Mouse (Mus musculus) liver, embryonic 11.5 days (tissue): ENCODE data around the gene Ccn2. TPM values are rescaled to one million over a fixed set of nuclear protein-coding genes. Genes with fewer than 3 reads are reported as not detected.

ENCODE experiments used
- ATAC-seq: fragments of 200-750 bp; cut with Nextera tagmentation; replicated peaks from 2 replicates; pipeline ENCODE4 v1.8.0; 2017; ENCODE audit warnings: moderate number of reproducible peaks, mild to moderate bottlenecking, moderate TSS enrichment, moderate library complexity; ENCODE audit not compliant: low FRiP score
- DNase-seq: peaks from one replicate; pipeline ENCODE4 v3.0.0-alpha.2; 2017; ENCODE audit warnings: low spot score
- H3K27ac ChIP-seq: fragments of 300-500 bp; sonication (generic); 2 replicates; pipeline ENCODE4 v1.5.1; 2014; ENCODE audit warnings: mild to moderate bottlenecking, low read depth, low read length, control low read depth
- H3K27me3 ChIP-seq: fragments of 300-500 bp; sonication (generic); replicated peaks from 2 replicates; pipeline ENCODE4 v1.6.1; 2014; ENCODE audit warnings: low read length, mixed read lengths; ENCODE audit not compliant: control insufficient read depth, insufficient read depth
- H3K36me3 ChIP-seq: fragments of 300-500 bp; sonication (generic); 2 replicates; pipeline ENCODE4 v1.6.1; 2014; ENCODE audit warnings: mild to moderate bottlenecking, low read length, moderate library complexity, mixed read lengths; ENCODE audit not compliant: control insufficient read depth, insufficient read depth
- H3K4me1 ChIP-seq: fragments of 300-500 bp; sonication (generic); replicated peaks from 2 replicates; pipeline ENCODE4 v1.6.1; 2014; ENCODE audit warnings: low read length, mixed read lengths; ENCODE audit not compliant: control insufficient read depth, insufficient read depth
- H3K4me2 ChIP-seq: fragments of 300-500 bp; sonication (generic); 2 replicates; pipeline ENCODE4 v1.6.1; 2014; ENCODE audit warnings: mild to moderate bottlenecking, control low read depth, moderate library complexity
- H3K4me3 ChIP-seq: fragments of 300-500 bp; sonication (generic); 2 replicates; pipeline ENCODE4 v1.5.1; 2014; ENCODE audit warnings: low read depth, low read length, control low read depth
- H3K9ac ChIP-seq: fragments of 300-500 bp; sonication (generic); 2 replicates; pipeline ENCODE4 v1.6.1; 2014; ENCODE audit warnings: low read depth, low read length, control low read depth
- H3K9me3 ChIP-seq: fragments of 300-500 bp; sonication (generic); 2 replicates; pipeline ENCODE4 v1.6.1; 2016; ENCODE audit warnings: low read length, inconsistent platforms, mixed read lengths; ENCODE audit not compliant: control insufficient read depth
- WGBS: fragments of 180-500 bp; shearing (Covaris S2); extraction: QIAGEN DNeasy Blood & Tissue Kit; methylation state at CpG from one replicate; pipeline ENCODE4 v1.1.7; 2014; 5-methylcytosine and 5-hydroxymethylcytosine counted together
- polyA plus RNA-seq: library from polyadenylated mRNA; unstranded; fragments of >200 nt; fragmentation: Nextera tagmentation; extraction: Ambion mirVana; gene quantifications from 2 replicates; pipeline ENCODE4 v1.2.1, GENCODE M21; 2014

Gene Ccn2
- 1.5 and 2.6 TPM in 2 replicates for polyA plus RNA-seq

DNA sequence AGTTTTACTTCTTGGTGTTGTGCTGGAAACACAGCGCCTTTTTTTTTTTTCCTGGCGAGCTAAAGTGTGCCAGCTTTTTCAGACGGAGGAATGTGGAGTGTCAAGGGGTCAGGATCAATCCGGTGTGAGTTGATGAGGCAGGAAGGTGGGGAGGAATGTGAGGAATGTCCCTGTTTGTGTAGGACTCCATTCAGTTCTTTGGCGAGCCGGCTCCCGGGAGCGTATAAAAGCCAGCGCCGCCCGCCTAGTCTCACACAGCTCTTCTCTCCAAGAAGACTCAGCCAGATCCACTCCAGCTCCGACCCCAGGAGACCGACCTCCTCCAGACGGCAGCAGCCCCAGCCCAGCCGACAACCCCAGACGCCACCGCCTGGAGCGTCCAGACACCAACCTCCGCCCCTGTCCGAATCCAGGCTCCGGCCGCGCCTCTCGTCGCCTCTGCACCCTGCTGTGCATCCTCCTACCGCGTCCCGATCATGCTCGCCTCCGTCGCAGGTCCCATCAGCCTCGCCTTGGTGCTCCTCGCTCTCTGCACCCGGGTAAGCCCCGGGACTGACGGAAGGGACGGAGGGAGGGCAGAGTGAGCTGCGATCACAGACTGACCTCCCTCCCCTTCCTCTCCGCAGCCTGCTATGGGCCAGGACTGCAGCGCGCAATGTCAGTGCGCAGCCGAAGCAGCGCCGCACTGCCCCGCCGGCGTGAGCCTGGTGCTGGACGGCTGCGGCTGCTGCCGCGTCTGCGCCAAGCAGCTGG is at the start of gene Ccn2:
Gene Ccn2, plus strand, starts transcription at position 193 of the 753 bp plus-strand sequence.
- Histone ChIP-seq H3K4me1 (peaks cover 3% of the 10 kb centered on the region; the same call in 1 of the 2 replicates), H3K36me3 (no peaks in the 10 kb centered on the region; the same call in 1 of the 2 replicates), H3K4me2 (peak within 1 kb of the TSS; percentile 72), H3K27ac (peak within 1 kb of the TSS; percentile 64), H3K9me3 (no peaks in the 10 kb centered on the region), H3K4me3 (peak within 1 kb of the TSS; percentile 44), H3K27me3 (peaks cover 24% of the 10 kb centered on the region), H3K9ac (peak within 1 kb of the TSS; percentile 55)
- ATAC-seq = peak; percentile 62
- WGBS = under 1% methylated on average over 53 of the region's 53 CpGs
- peak; percentile 73 for DNase-seq

DNA sequence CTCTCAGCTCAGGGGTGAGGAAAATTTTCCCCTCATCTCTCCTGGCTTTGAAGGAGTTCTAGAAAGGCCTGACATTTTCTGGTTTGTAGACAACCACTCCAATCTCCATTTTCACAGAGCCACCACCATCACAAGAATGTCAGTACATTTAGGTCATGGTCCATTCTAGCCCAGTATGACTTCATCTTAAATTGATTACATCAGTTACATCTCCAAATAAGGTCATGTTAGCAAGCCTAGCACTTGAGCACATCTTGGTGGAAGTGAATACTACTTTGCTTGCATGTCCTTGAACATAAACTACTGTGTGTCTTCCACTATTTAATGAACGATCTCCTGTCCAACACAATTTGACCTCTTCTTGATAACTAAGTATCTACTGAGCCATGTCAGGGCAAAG is 42.4 kb upstream of the Ccn2 start:
- H3K27me3 ChIP-seq = no peaks in the 10 kb centered on the region
- no peaks in the 10 kb centered on the region for H3K9me3 ChIP-seq
- WGBS = 79% methylated on average over 1 of the region's 1 CpGs
- no peaks in the 10 kb centered on the region for H3K36me3 ChIP-seq
- no peak overlapping the region for H3K4me3 ChIP-seq
- H3K4me2 ChIP-seq = no peak overlapping the region
- no peak overlapping the region for H3K9ac ChIP-seq
- DNase-seq = no peak
- H3K27ac ChIP-seq = no peak overlapping the region
- no peaks in the 10 kb centered on the region for H3K4me1 ChIP-seq
- no peak for ATAC-seq

- Histone ChIP-seq H3K4me2 (no peak overlapping the region), H3K4me1 (no peaks in the 10 kb centered on the region), H3K27me3 (no peaks in the 10 kb centered on the region), H3K27ac (no peak overlapping the region), H3K4me3 (no peak overlapping the region), H3K9ac (no peak overlapping the region), H3K9me3 (no peaks in the 10 kb centered on the region), H3K36me3 (no peaks in the 10 kb centered on the region)
- DNase-seq = no peak
- no peak for ATAC-seq
- WGBS = 47% methylated on average over 2 of the region's 2 CpGs
Observed at GRCm38 (mm10) chr10:24554091-24554490, 41.2 kb upstream of the Ccn2 start.

- Histone ChIP-seq H3K36me3 (no peaks in the 10 kb centered on the region), H3K27ac (no peak overlapping the region), H3K27me3 (no peaks in the 10 kb centered on the region), H3K9me3 (no peaks in the 10 kb centered on the region), H3K4me1 (no peaks in the 10 kb centered on the region), H3K9ac (no peak overlapping the region), H3K4me2 (no peak overlapping the region), H3K4me3 (no peak overlapping the region)
- ATAC-seq (no peak), DNase-seq (no peak)
- 87% methylated on average over 2 of the region's 2 CpGs for WGBS
Observed at GRCm38 (mm10) chr10:24558366-24558765, 36.9 kb upstream of the Ccn2 start.

DNA sequence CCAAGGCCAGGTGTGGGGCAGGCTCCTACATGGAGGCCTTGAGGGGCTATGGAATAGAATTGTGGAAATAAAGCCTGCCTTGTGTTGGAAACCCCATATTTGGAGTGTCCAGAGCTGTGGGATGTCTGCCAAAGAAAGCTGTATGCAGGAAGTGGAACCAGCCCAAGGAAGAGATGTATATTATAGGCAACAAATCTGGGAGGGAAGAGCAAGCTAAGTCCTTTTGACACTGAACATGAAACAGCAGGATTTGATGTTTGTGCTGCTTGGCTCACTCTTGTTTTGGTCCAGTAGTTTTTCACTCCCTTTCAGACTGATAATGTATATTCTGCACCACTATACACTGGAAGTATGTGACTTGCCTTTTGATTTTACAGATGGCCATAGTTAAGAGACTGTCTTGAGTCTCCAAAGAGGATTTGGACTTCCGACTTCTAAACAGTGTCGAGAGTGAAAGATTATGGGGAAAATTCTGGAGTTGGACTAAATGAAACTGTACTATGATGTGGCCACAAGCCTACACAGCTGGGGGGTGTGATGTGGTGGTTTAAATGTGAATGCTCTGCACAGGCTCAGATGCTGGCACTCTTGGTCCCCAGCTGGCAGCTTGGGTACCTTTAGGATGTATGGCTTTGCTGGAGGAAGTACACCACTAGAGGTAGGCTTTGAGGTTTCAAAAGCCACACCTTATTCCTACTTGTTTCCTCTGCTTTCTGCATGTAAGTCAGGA is 25.4 kb upstream of the Ccn2 start:
- ATAC-seq = no peak
- DNase-seq = no peak
- H3K36me3 ChIP-seq = no peaks in the 10 kb centered on the region
- H3K27ac ChIP-seq = no peak overlapping the region
- no peaks in the 10 kb centered on the region for H3K4me1 ChIP-seq
- no peak overlapping the region for H3K4me3 ChIP-seq
- H3K4me2 ChIP-seq = no peak overlapping the region
- WGBS = 86% methylated on average over 2 of the region's 2 CpGs
- no peak overlapping the region for H3K9ac ChIP-seq
- no peaks in the 10 kb centered on the region for H3K9me3 ChIP-seq
- H3K27me3 ChIP-seq = no peaks in the 10 kb centered on the region

DNA sequence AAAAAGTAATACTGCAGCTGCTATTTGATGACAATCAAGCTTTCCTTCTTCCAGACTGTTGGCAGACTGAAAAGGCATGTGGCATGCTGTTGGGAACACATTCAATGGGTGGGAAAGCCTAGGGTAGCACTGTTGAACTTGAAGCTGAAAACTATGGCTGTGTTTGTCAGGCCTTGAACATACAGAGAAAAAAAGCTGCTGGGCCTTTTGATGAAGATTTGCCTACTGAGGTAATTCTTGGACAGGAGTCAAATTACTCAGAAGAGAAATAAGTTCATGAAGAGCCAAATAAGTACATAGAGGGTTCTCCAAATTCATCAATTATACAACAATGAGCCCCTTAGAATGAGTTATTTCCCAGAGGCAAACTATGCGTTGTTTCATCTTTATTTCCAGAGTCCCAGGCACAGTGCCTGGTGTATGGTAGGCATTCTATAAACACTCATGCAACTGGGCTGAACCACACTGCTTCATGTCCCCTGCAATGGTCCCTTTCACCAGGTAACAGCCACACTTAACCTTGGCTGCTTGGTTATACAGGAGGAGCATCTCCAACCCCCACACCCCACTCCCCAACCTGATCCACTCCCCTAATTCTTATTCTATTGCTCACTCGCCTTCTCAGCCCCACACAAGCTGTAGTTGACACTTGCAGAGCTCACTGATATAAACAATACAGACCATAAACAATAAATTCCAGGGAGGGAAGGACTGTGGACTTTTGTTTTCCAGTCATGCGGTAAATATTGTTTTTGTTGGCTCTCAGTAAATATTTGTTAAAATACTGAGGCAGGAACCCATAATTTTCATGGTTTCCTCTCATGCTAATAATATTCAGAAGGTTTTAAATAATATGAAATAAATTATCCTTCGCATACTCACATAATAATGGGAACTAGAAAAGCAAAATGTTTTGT is 22.9 kb upstream of the Ccn2 start:
- no peak overlapping the region for H3K4me3 ChIP-seq

DNA sequence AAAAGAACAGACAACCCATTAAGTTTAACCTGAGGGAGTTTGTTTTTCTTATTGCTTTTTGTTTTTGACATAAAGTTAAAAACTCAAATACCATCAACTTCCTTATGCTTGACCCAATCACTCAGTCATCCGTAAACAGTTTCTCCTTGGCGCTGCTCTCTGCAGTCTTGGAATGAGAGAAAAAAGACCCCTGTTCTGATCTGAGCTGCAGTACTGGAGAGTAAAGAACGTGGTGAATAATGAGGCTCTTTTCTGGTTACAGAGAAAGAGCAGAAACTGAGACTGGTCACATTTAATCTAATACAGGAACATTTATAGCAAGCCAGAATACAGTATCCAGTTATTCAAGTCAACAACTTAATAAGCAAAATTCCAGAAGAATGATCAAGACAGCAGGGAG is 21.8 kb upstream of the Ccn2 start:
- WGBS = 77% methylated on average over 3 of the region's 3 CpGs
- ATAC-seq = no peak

More for the DNA sequence above, 22.9 kb upstream of the Ccn2 start:
- H3K4me2 ChIP-seq = no peak overlapping the region
- H3K9me3 ChIP-seq = no peaks in the 10 kb centered on the region
- DNase-seq (no peak), ATAC-seq (no peak)
- no peak overlapping the region for H3K9ac ChIP-seq
- no peak overlapping the region for H3K27ac ChIP-seq
- H3K4me1 ChIP-seq = no peaks in the 10 kb centered on the region
- WGBS = 79% methylated on average over 4 of the region's 4 CpGs
- H3K36me3 ChIP-seq = no peaks in the 10 kb centered on the region
- no peaks in the 10 kb centered on the region for H3K27me3 ChIP-seq

DNA sequence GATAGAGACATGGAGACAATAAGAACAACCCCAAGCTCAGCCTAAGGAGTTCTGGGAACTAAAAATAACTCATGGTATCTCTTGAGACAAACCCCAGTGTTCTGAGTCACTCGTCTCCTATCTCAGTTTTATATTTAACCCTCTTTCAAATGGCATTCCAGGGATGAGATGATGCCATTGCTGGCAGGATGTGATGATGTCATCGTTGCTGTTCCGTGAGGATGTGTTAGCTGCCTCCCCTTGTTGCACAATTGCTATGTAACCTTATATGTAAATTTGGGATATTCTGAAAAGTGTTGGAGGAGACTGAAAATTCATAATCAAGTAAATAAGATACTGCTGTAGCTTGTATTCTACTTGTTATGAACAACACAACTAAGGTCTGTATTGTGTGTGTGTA is 14.2 kb upstream of the Ccn2 start:
- Histone ChIP-seq H3K27ac (no peak overlapping the region), H3K4me1 (no peaks in the 10 kb centered on the region), H3K27me3 (no peaks in the 10 kb centered on the region), H3K4me3 (no peak overlapping the region), H3K9me3 (no peaks in the 10 kb centered on the region), H3K4me2 (no peak overlapping the region), H3K36me3 (no peaks in the 10 kb centered on the region), H3K9ac (no peak overlapping the region)
- 55% methylated on average over 3 of the region's 3 CpGs for WGBS
- ATAC-seq (no peak), DNase-seq (no peak)

More for the DNA sequence above, 21.8 kb upstream of the Ccn2 start:
- Histone ChIP-seq H3K4me3 (no peak overlapping the region), H3K4me2 (no peak overlapping the region), H3K4me1 (no peaks in the 10 kb centered on the region), H3K9me3 (no peaks in the 10 kb centered on the region), H3K9ac (no peak overlapping the region), H3K27me3 (no peaks in the 10 kb centered on the region), H3K27ac (no peak overlapping the region), H3K36me3 (no peaks in the 10 kb centered on the region)
- DNase-seq = no peak
